Mouse (Mus musculus): ENCODE data around the gene Specc1l. TPM values are rescaled to one million over a fixed set of nuclear protein-coding genes. Genes with fewer than 3 reads are reported as not detected.
"Not testable (repeated sequence)": the region's sequence is repeated elsewhere in the genome, so short reads cannot be mapped to it uniquely, and the experiment has no call there.

Specc1l gene
- total RNA-seq, 1 experiment from 2014 or later, result 53.5 TPM

GRCm38 (mm10) chr10:75323986-75324385 is 112.1 kb downstream of the Specc1l start:
- ATAC-seq (replicated peaks in 1 of 2; ENCODE audit: insufficient read depth in 1 of 2, low FRiP score in 2 of 2, low TSS enrichment in 1 of 2, low read depth in 1 of 2, poor library complexity in 2 of 2, severe bottlenecking in 2 of 2), result no peak

- peak in 1 of 2 experiments; percentile 20; a peak in 1 of 4 replicates for ATAC-seq (replicated peaks in 1 of 2; ENCODE audit: insufficient read depth in 1 of 2, low FRiP score in 2 of 2, low TSS enrichment in 1 of 2, low read depth in 1 of 2, poor library complexity in 2 of 2, severe bottlenecking in 2 of 2)
Observed at GRCm38 (mm10) chr10:75324391-75324790, 112.5 kb downstream of the Specc1l start.

- ATAC-seq (replicated peaks in 1 of 2; ENCODE audit: insufficient read depth in 1 of 2, low FRiP score in 2 of 2, low TSS enrichment in 1 of 2, low read depth in 1 of 2, poor library complexity in 2 of 2, severe bottlenecking in 2 of 2), result no peak
Observed at GRCm38 (mm10) chr10:75325821-75326220, 113.9 kb downstream of the Specc1l start.

- peak; percentile 83 to 89 for ATAC-seq (replicated peaks in 1 of 2; ENCODE audit: insufficient read depth in 1 of 2, low FRiP score in 2 of 2, low TSS enrichment in 1 of 2, low read depth in 1 of 2, poor library complexity in 2 of 2, severe bottlenecking in 2 of 2)
Observed at GRCm38 (mm10) chr10:75326553-75326952, 114.7 kb downstream of the Specc1l start.

GRCm38 (mm10) chr10:75327081-75327480 is 115.2 kb downstream of the Specc1l start:
- ATAC-seq (replicated peaks in 1 of 2; ENCODE audit: insufficient read depth in 1 of 2, low FRiP score in 2 of 2, low TSS enrichment in 1 of 2, low read depth in 1 of 2, poor library complexity in 2 of 2, severe bottlenecking in 2 of 2), result no peak; a peak in 1 of 4 replicates

GRCm38 (mm10) chr10:75328201-75328704 is 116.4 kb downstream of the Specc1l start:
- no peak for ATAC-seq (replicated peaks in 1 of 2; ENCODE audit: insufficient read depth in 1 of 2, low FRiP score in 2 of 2, low TSS enrichment in 1 of 2, low read depth in 1 of 2, poor library complexity in 2 of 2, severe bottlenecking in 2 of 2)

- ATAC-seq (replicated peaks in 1 of 2; ENCODE audit: insufficient read depth in 1 of 2, low FRiP score in 2 of 2, low TSS enrichment in 1 of 2, low read depth in 1 of 2, poor library complexity in 2 of 2, severe bottlenecking in 2 of 2), result no peak
Observed at GRCm38 (mm10) chr10:75332268-75332667, 120.4 kb downstream of the Specc1l start.

GRCm38 (mm10) chr10:75333176-75333776 is 121.4 kb downstream of the Specc1l start:
- ATAC-seq (replicated peaks in 1 of 2; ENCODE audit: insufficient read depth in 1 of 2, low FRiP score in 2 of 2, low TSS enrichment in 1 of 2, low read depth in 1 of 2, poor library complexity in 2 of 2, severe bottlenecking in 2 of 2), result no peak

GRCm38 (mm10) chr10:75334175-75334574 is 122.3 kb downstream of the Specc1l start:
- ATAC-seq (replicated peaks in 1 of 2; ENCODE audit: insufficient read depth in 1 of 2, low FRiP score in 2 of 2, low TSS enrichment in 1 of 2, low read depth in 1 of 2, poor library complexity in 2 of 2, severe bottlenecking in 2 of 2), result no peak

GRCm38 (mm10) chr10:75335075-75335474 is 123.2 kb downstream of the Specc1l start:
- ATAC-seq (replicated peaks in 1 of 2; ENCODE audit: insufficient read depth in 1 of 2, low FRiP score in 2 of 2, low TSS enrichment in 1 of 2, low read depth in 1 of 2, poor library complexity in 2 of 2, severe bottlenecking in 2 of 2), result no peak

GRCm38 (mm10) chr10:75337231-75337630 is 125.4 kb downstream of the Specc1l start:
- ATAC-seq (replicated peaks in 1 of 2; ENCODE audit: insufficient read depth in 1 of 2, low FRiP score in 2 of 2, low TSS enrichment in 1 of 2, low read depth in 1 of 2, poor library complexity in 2 of 2, severe bottlenecking in 2 of 2), result no peak

GRCm38 (mm10) chr10:75338852-75339251 is 127.0 kb downstream of the Specc1l start:
- peak; percentile 66 to 69 for ATAC-seq (replicated peaks in 1 of 2; ENCODE audit: insufficient read depth in 1 of 2, low FRiP score in 2 of 2, low TSS enrichment in 1 of 2, low read depth in 1 of 2, poor library complexity in 2 of 2, severe bottlenecking in 2 of 2)

- ATAC-seq (replicated peaks in 1 of 2; ENCODE audit: insufficient read depth in 1 of 2, low FRiP score in 2 of 2, low TSS enrichment in 1 of 2, low read depth in 1 of 2, poor library complexity in 2 of 2, severe bottlenecking in 2 of 2), result no peak
Observed at GRCm38 (mm10) chr10:75339377-75339776, 127.5 kb downstream of the Specc1l start.

GRCm38 (mm10) chr10:75341936-75342335 is 130.1 kb downstream of the Specc1l start:
- no peak for ATAC-seq (replicated peaks in 1 of 2; ENCODE audit: insufficient read depth in 1 of 2, low FRiP score in 2 of 2, low TSS enrichment in 1 of 2, low read depth in 1 of 2, poor library complexity in 2 of 2, severe bottlenecking in 2 of 2)

- ATAC-seq (replicated peaks in 1 of 2; ENCODE audit: insufficient read depth in 1 of 2, low FRiP score in 2 of 2, low TSS enrichment in 1 of 2, low read depth in 1 of 2, poor library complexity in 2 of 2, severe bottlenecking in 2 of 2), result not testable (repeated sequence)
Observed at GRCm38 (mm10) chr10:75344563-75344962, 132.7 kb downstream of the Specc1l start.

GRCm38 (mm10) chr10:75345265-75345664 is 133.4 kb downstream of the Specc1l start:
- ATAC-seq (replicated peaks in 1 of 2; ENCODE audit: insufficient read depth in 1 of 2, low FRiP score in 2 of 2, low TSS enrichment in 1 of 2, low read depth in 1 of 2, poor library complexity in 2 of 2, severe bottlenecking in 2 of 2), result no peak

- no peak for ATAC-seq (replicated peaks in 1 of 2; ENCODE audit: insufficient read depth in 1 of 2, low FRiP score in 2 of 2, low TSS enrichment in 1 of 2, low read depth in 1 of 2, poor library complexity in 2 of 2, severe bottlenecking in 2 of 2)
Observed at GRCm38 (mm10) chr10:75350564-75350963, 138.7 kb downstream of the Specc1l start.

- ATAC-seq (replicated peaks in 1 of 2; ENCODE audit: insufficient read depth in 1 of 2, low FRiP score in 2 of 2, low TSS enrichment in 1 of 2, low read depth in 1 of 2, poor library complexity in 2 of 2, severe bottlenecking in 2 of 2), result no peak
Observed at GRCm38 (mm10) chr10:75352541-75352940, 140.7 kb downstream of the Specc1l start.

- peak; percentile 4 to 48; a peak in 1 of 4 replicates for ATAC-seq (replicated peaks in 1 of 2; ENCODE audit: insufficient read depth in 1 of 2, low FRiP score in 2 of 2, low TSS enrichment in 1 of 2, low read depth in 1 of 2, poor library complexity in 2 of 2, severe bottlenecking in 2 of 2)
Observed at GRCm38 (mm10) chr10:75353838-75354241, 142.0 kb downstream of the Specc1l start.

Data from hematopoietic stem cell, adult 5-6 weeks (primary cell).